Mouse (Mus musculus): Measurements from ENCODE around the gene Fkbp15. TPM values are rescaled to one million over a fixed set of nuclear protein-coding genes. Genes with fewer than 3 reads are reported as not detected.

Gene Fkbp15
- polyA plus RNA-seq (2016; fragmentation: Nextera tagmentation; extraction: Ambion mirVana): 23.7 and 24.0 TPM in 2 replicates

GRCm38 (mm10) chr4:62360088-62360804 lies at the start of gene Fkbp15, which contains the start of gene Slc31a1:
Gene Fkbp15 (minus strand): TSS chr4:62360548.
Gene Slc31a1 (plus strand): TSS chr4:62360727.
- peak within 1 kb of the TSS; percentile 76 for H3K4me2 ChIP-seq
- H3K9ac ChIP-seq: peak within 1 kb of the TSS; percentile 72
- H3K9me3 ChIP-seq: no peaks in the 10 kb centered on the region
- H3K27me3 ChIP-seq: no peaks in the 10 kb centered on the region
- H3K27ac ChIP-seq: peak within 1 kb of the TSS; percentile 79
- peak; percentile 100 for ATAC-seq (ENCODE audit: low FRiP score)
- WGBS: under 1% methylated on average over 51 of the region's 51 CpGs
- peaks cover 25% of the 10 kb centered on the region for H3K4me1 ChIP-seq
- H3K36me3 ChIP-seq (replicated peaks): no peaks in the 10 kb centered on the region
- H3K4me3 ChIP-seq (replicated peaks): peak within 1 kb of the TSS; percentile 71

- H3K36me3 ChIP-seq (replicated peaks): peaks cover 34% of the 10 kb centered on the region
Measured at GRCm38 (mm10) chr4:62409615-62410014, 49.3 kb upstream of the Fkbp15 start.

GRCm38 (mm10) chr4:62408601-62409282 lies 48.4 kb upstream of the Fkbp15 start, which contains the start of the genes Cdc26 and Prpf4:
Gene Cdc26 (minus strand): TSS chr4:62408642.
Gene Prpf4 (plus strand): TSS chr4:62408797.
- Histone ChIP-seq H3K9me3 (no peaks in the 10 kb centered on the region), H3K27me3 (no peaks in the 10 kb centered on the region), H3K36me3 (replicated peaks) (peaks cover 25% of the 10 kb centered on the region), H3K4me1 (peaks cover 34% of the 10 kb centered on the region), H3K9ac (peak within 1 kb of the TSS; percentile 75), H3K4me3 (replicated peaks) (peak within 1 kb of the TSS; percentile 78), H3K4me2 (peak within 1 kb of the TSS; percentile 75), H3K27ac (peak within 1 kb of the TSS; percentile 75)
- peak; percentile 99 for ATAC-seq (ENCODE audit: low FRiP score)
- under 1% methylated on average over 38 of the region's 39 CpGs for WGBS

More at GRCm38 (mm10) chr4:62409615-62410014, 49.3 kb upstream of the Fkbp15 start:
- ATAC-seq (ENCODE audit: low FRiP score): no peak
- peaks cover 31% of the 10 kb centered on the region for H3K4me1 ChIP-seq
- peak overlapping the region; percentile 75 for H3K4me2 ChIP-seq
- H3K9ac ChIP-seq: peak overlapping the region; percentile 75
- no peaks in the 10 kb centered on the region for H3K9me3 ChIP-seq
- peak overlapping the region; percentile 78 for H3K4me3 ChIP-seq (replicated peaks)
- no peak overlapping the region for H3K27ac ChIP-seq
- WGBS: 56% methylated on average over 6 of the region's 6 CpGs
- H3K27me3 ChIP-seq: no peaks in the 10 kb centered on the region

- Histone ChIP-seq H3K9me3 (no peaks in the 10 kb centered on the region), H3K4me2 (peak overlapping the region; percentile 51), H3K4me3 (replicated peaks) (peak overlapping the region; percentile 78), H3K4me1 (peaks cover 34% of the 10 kb centered on the region), H3K27ac (peak overlapping the region; percentile 75), H3K36me3 (replicated peaks) (peaks cover 17% of the 10 kb centered on the region), H3K27me3 (no peaks in the 10 kb centered on the region), H3K9ac (peak overlapping the region; percentile 75)
- ATAC-seq (ENCODE audit: low FRiP score): peak; percentile 63
- under 1% methylated on average over 35 of the region's 35 CpGs for WGBS
Measured at GRCm38 (mm10) chr4:62407730-62408582, 47.6 kb upstream of the Fkbp15 start.

- H3K9me3 ChIP-seq: no peaks in the 10 kb centered on the region
- H3K4me2 ChIP-seq: peak overlapping the region; percentile 22; the same call in 1 of the 2 replicates
- peaks cover 17% of the 10 kb centered on the region for H3K36me3 ChIP-seq (replicated peaks)
- no peak overlapping the region for H3K4me3 ChIP-seq (replicated peaks)
- no peaks in the 10 kb centered on the region for H3K27me3 ChIP-seq
- 84% methylated on average over 4 of the region's 4 CpGs for WGBS
- no peak for ATAC-seq (ENCODE audit: low FRiP score)
- no peak overlapping the region for H3K9ac ChIP-seq
- H3K27ac ChIP-seq: no peak overlapping the region
- H3K4me1 ChIP-seq: peaks cover 34% of the 10 kb centered on the region
Measured at GRCm38 (mm10) chr4:62406133-62406532, 45.8 kb upstream of the Fkbp15 start.

GRCm38 (mm10) chr4:62398956-62399355 lies 38.6 kb upstream of the Fkbp15 start:
- H3K36me3 ChIP-seq (replicated peaks): peaks cover 76% of the 10 kb centered on the region
- no peaks in the 10 kb centered on the region for H3K9me3 ChIP-seq
- H3K4me1 ChIP-seq: no peaks in the 10 kb centered on the region
- H3K4me2 ChIP-seq: no peak overlapping the region
- no peak overlapping the region for H3K9ac ChIP-seq
- WGBS: 92% methylated on average over 3 of the region's 3 CpGs
- H3K4me3 ChIP-seq (replicated peaks): no peak overlapping the region
- H3K27ac ChIP-seq: no peak overlapping the region
- no peaks in the 10 kb centered on the region for H3K27me3 ChIP-seq
- ATAC-seq (ENCODE audit: low FRiP score): no peak

GRCm38 (mm10) chr4:62397616-62398365 lies 37.4 kb upstream of the Fkbp15 start:
- peaks cover 83% of the 10 kb centered on the region for H3K36me3 ChIP-seq (replicated peaks)
- 91% methylated on average over 4 of the region's 4 CpGs for WGBS
- H3K4me2 ChIP-seq: no peak overlapping the region
- no peak for ATAC-seq (ENCODE audit: low FRiP score)
- H3K9ac ChIP-seq: no peak overlapping the region
- H3K4me3 ChIP-seq (replicated peaks): no peak overlapping the region
- H3K4me1 ChIP-seq: no peaks in the 10 kb centered on the region
- H3K27ac ChIP-seq: no peak overlapping the region
- H3K9me3 ChIP-seq: no peaks in the 10 kb centered on the region
- H3K27me3 ChIP-seq: no peaks in the 10 kb centered on the region

- no peak for ATAC-seq (ENCODE audit: low FRiP score)
- no peaks in the 10 kb centered on the region for H3K4me1 ChIP-seq
Measured at GRCm38 (mm10) chr4:62395806-62396205, 35.5 kb upstream of the Fkbp15 start.

GRCm38 (mm10) chr4:62393459-62393858 lies 33.1 kb upstream of the Fkbp15 start:
- 0 out of 2 replicates have a peak, but pooled peaks have one; percentile 23 for ATAC-seq (ENCODE audit: low FRiP score)
- Histone ChIP-seq H3K36me3 (replicated peaks) (peaks cover 76% of the 10 kb centered on the region), H3K4me3 (replicated peaks) (no peak overlapping the region), H3K4me1 (no peaks in the 10 kb centered on the region), H3K9ac (no peak overlapping the region), H3K9me3 (no peaks in the 10 kb centered on the region), H3K4me2 (no peak overlapping the region), H3K27ac (no peak overlapping the region), H3K27me3 (no peaks in the 10 kb centered on the region)
- WGBS: 33% methylated on average over 6 of the region's 6 CpGs

More at GRCm38 (mm10) chr4:62395806-62396205, 35.5 kb upstream of the Fkbp15 start:
- 100% methylated on average over 1 of the region's 1 CpGs for WGBS
- Histone ChIP-seq H3K9me3 (no peaks in the 10 kb centered on the region), H3K36me3 (replicated peaks) (peaks cover 82% of the 10 kb centered on the region), H3K27me3 (no peaks in the 10 kb centered on the region), H3K9ac (no peak overlapping the region), H3K27ac (no peak overlapping the region), H3K4me3 (replicated peaks) (no peak overlapping the region), H3K4me2 (no peak overlapping the region)

GRCm38 (mm10) chr4:62391892-62392291 lies 31.5 kb upstream of the Fkbp15 start:
- no peaks in the 10 kb centered on the region for H3K9me3 ChIP-seq
- H3K36me3 ChIP-seq (replicated peaks): peaks cover 73% of the 10 kb centered on the region
- H3K9ac ChIP-seq: no peak overlapping the region
- H3K27me3 ChIP-seq: no peaks in the 10 kb centered on the region
- no peak overlapping the region for H3K27ac ChIP-seq
- H3K4me3 ChIP-seq (replicated peaks): no peak overlapping the region
- no peaks in the 10 kb centered on the region for H3K4me1 ChIP-seq
- no peak overlapping the region for H3K4me2 ChIP-seq
- 91% methylated on average over 7 of the region's 7 CpGs for WGBS
- ATAC-seq (ENCODE audit: low FRiP score): no peak

Measured in forebrain, embryonic 12.5 days (tissue).